Mouse (Mus musculus) adrenal gland, adult 10 weeks (tissue): ENCODE data around the gene Acot7. TPM values are rescaled to one million over a fixed set of nuclear protein-coding genes. Genes with fewer than 3 reads are reported as not detected.

Source experiments
- polyA plus RNA-seq: library from polyadenylated mRNA; stranded (reverse); fragments of 350-450 nt; fragmentation: Illumina TruSeq; extraction: RNeasy Lipid Tissue Mini Kit (QIAGEN cat#74804); gene quantifications from one replicate; pipeline ENCODE4 v1.2.3, GENCODE M21; 2014; ENCODE audit warnings: low read depth, low replicate concordance

The Acot7 gene
- polyA plus RNA-seq = 1.2 TPM

GRCm38 (mm10) chr4:152177537-152178343 lies at the start of gene Acot7:
Gene Acot7 (plus strand): TSS chr4:152178134.

DNA sequence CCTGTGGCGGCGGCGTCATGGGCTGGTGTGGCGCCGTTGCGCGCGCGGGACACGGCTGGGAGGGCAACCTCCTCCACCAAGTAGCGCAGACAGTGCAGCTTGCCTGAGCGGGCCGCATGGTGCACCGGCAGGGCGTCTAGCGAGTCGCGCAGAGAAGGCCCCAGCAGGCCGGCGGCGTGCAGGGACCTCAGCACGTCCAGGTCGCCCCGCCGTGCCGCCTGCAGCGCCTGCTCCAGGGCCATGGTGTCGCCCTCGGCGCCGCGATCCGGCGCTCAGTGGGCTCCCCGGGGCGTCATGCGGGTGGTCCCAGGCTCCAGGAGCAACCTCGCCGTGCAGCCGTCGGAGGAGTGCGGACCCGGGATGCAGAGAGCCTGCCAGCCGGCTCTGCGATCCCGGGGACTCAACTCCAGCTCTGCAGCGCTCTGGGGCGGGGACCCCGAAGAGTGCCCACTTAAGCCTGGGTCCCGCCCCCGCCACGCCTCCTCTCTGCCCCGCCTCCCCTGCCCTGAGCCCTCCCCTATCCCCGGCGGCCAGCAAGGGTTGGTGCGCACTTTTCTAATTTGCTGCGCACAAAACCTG lies 25.9 kb upstream of the Acot7 start, which contains the start of gene Espn:
TSS of gene Espn (minus strand) at position 406 of the 579 bp plus-strand sequence.

DNA sequence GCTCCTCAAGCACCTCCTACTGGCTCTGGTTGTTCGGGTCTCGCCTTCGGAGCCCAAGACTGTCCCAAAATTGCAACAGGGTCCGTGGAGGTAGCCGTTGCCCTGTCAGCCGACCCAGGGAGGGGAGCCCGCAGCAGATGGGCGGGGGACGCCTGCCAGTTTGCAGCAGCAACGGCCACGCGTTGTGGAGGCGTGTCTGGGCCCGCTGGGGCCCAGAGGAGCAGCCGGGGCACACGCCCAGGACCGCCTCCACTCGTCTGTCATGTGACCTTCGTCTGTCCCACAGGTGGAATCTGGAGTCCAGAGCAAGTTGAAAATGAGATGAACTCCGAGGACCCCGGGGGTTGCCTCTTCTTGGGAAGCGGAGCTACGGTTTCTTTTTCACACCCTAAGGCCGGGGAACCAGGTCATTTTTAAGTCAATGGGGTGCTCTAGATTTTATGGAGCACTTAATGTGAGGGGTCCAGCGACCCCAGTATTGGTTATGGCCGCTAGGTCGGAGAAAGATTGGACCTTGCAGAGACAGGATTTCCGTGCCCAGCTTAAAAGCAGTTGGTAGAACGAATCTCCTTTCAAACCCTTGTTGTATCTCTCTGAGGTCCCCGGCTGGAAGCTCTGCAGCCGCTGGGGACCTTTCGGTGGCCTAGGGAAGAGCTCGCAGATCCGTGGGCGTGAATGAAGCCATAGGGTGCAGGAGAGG lies 19.2 kb upstream of the Acot7 start, which contains the start of gene Hes2:
TSS of gene Hes2 (plus strand) at position 283 of the 700 bp plus-strand sequence.

DNA sequence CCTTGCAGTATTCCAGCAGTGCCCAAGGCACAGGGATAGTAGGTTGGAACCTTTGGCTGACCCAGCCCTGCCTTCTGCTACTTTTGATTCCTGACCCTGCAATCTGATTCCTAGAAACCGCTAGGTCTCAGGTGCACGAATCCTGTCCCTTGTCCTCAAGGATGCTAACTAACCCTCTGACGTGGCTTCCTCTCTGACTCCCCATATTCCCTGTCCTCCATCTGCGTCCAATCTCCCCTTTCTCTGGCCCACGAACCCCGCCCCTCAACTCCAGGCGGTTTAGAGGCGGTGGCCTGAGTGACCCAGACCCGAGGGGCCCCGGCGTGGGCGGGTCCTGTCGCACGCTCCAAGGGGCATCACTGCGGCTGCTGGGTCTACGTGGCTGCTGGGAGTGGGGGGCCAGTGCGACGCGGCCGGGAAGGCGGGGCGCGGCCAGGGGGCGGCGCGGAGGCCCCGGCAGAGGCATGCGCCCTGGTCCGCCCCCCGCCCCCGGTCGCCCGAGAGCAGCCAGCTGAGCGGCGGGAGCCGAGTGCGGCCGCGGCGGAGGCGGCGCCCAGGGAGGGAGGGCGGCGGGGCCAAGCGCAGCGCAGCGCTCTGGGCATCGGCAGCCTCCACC lies 95.8 kb downstream of the Acot7 start, which contains the start of gene Gpr153:
TSS of gene Gpr153 (plus strand) at position 612 of the 616 bp plus-strand sequence.

GRCm38 (mm10) chr4:152291562-152291961 lies 113.6 kb downstream of the Acot7 start, which contains the start of gene Hes3:
Gene Hes3 (minus strand): TSS chr4:152291662.

GRCm38 (mm10) chr4:152296874-152297861 lies 119.2 kb downstream of the Acot7 start, which contains the start of gene Icmt:
Gene Icmt (plus strand): TSS chr4:152297227.

DNA sequence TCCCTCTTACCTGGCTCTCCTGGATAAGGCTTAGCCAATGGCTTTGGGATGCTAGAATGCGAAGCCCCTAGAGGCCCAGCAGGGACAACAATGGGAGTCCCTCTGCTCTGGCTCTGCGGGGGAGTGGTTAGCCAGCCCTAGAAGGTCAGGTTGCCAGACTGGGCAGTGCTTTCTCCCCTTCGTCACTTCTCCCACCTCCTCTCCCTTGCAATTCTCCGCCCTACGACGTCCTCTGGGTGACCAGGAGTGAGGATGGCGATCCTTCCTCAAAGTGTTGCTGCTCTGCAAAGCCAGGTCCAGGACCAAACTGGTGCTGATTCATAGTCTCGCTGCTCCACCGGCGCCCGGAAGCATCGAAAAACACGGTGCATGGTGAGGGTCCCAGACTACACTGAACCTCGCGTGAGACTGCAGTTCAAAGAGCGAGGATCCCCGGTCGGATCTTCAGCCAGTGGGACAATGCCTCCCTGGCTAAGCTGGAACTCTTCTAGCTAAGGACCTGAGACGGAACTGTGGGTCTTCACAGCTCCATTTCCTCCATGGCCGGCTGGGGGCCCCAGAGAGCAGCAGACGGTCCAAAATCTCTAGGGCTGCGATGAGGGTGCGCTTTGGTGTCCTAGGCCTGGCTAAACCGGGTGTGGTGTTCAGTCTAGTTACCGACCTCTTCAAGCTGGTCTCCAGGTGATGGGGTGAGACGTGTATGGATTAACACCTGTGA lies 140.7 kb downstream of the Acot7 start, which contains the start of gene Rnf207:
TSS of gene Rnf207 (minus strand) at position 477 of the 718 bp plus-strand sequence.

Other genes with a start within 250 kb of the Acot7 start
- 58.1 TPM for gene Dnajc11, start 244.4 kb upstream of the Acot7 start, polyA plus RNA-seq
- gene Thap3, start 189.1 kb upstream of the Acot7 start, polyA plus RNA-seq = not detected
- 11.3 TPM for gene Phf13, start 181.9 kb upstream of the Acot7 start, polyA plus RNA-seq
- 3.7 TPM for gene Klhl21, start 169.3 kb upstream of the Acot7 start, polyA plus RNA-seq
- 1.7 TPM for gene Zbtb48, start 150.5 kb upstream of the Acot7 start, polyA plus RNA-seq
- gene Tas1r1, start 139.6 kb upstream of the Acot7 start, polyA plus RNA-seq = not detected
- gene Nol9, start 138.8 kb upstream of the Acot7 start, polyA plus RNA-seq = 22.7 TPM
- gene Plekhg5, start 105.6 kb upstream of the Acot7 start, polyA plus RNA-seq = not detected
- gene Tnfrsf25, start 62.2 kb upstream of the Acot7 start, polyA plus RNA-seq = not detected
- not detected for gene Espn, start 25.8 kb upstream of the Acot7 start, polyA plus RNA-seq
- not detected for gene Hes2, start 19.3 kb upstream of the Acot7 start, polyA plus RNA-seq
- gene Gpr153, start 96.1 kb downstream of the Acot7 start, polyA plus RNA-seq = 1.1 TPM
- gene Hes3, start 113.5 kb downstream of the Acot7 start, polyA plus RNA-seq = not detected
- 12.9 TPM for gene Icmt, start 119.1 kb downstream of the Acot7 start, polyA plus RNA-seq
- gene Rnf207, start 140.9 kb downstream of the Acot7 start, polyA plus RNA-seq = not detected
- 314 TPM for gene Rpl22, start 147.6 kb downstream of the Acot7 start, polyA plus RNA-seq
- 0.41 TPM for gene Chd5, start 160.5 kb downstream of the Acot7 start, polyA plus RNA-seq